Mouse (Mus musculus) liver, postnatal 0 days (tissue): ENCODE measurements around the gene Tmsb4x. TPM values are rescaled to one million over a fixed set of nuclear protein-coding genes. Genes with fewer than 3 reads are reported as not detected.

Experiments
- ATAC-seq: fragments of 200-750 bp; cut with Nextera tagmentation; 2 replicates; pipeline ENCODE4 v1.8.0; 2017; ENCODE audit warnings: mild to moderate bottlenecking, moderate library complexity
- DNase-seq: peaks from one replicate; pipeline ENCODE4 v3.0.0-alpha.2; 2016
- H3K27ac ChIP-seq: fragments of 300-500 bp; sonication (generic); 2 replicates; pipeline ENCODE4 v1.5.1; 2014; ENCODE audit warnings: antibody characterized with exemption, moderate library complexity, mild to moderate bottlenecking, low read depth
- H3K27me3 ChIP-seq: fragments of 300-500 bp; sonication (generic); 2 replicates; pipeline ENCODE4 v1.6.1; 2014; ENCODE audit warnings: low read length, control low read depth, mixed read lengths; ENCODE audit not compliant: insufficient read depth
- H3K36me3 ChIP-seq: fragments of 300-500 bp; sonication (generic); replicated peaks from 2 replicates; pipeline ENCODE4 v1.6.1; 2014; ENCODE audit warnings: mild to moderate bottlenecking, control low read depth, low read length, moderate library complexity, mixed read lengths; ENCODE audit not compliant: insufficient read depth
- H3K4me1 ChIP-seq: fragments of 300-500 bp; sonication (generic); 2 replicates; pipeline ENCODE4 v1.6.1; 2014; ENCODE audit warnings: antibody characterized with exemption, mild to moderate bottlenecking, control low read depth; ENCODE audit not compliant: insufficient read depth
- H3K4me2 ChIP-seq: fragments of 300-500 bp; sonication (generic); 2 replicates; pipeline ENCODE4 v1.6.1; 2014; ENCODE audit warnings: low read depth, mild to moderate bottlenecking, low read length, moderate library complexity, mixed read lengths
- H3K4me3 ChIP-seq: fragments of 300-500 bp; sonication (generic); 2 replicates; pipeline ENCODE4 v1.5.1; 2014; ENCODE audit warnings: low read depth, low read length
- H3K9ac ChIP-seq: fragments of 300-500 bp; sonication (generic); replicated peaks from 2 replicates; pipeline ENCODE4 v1.6.1; 2014; ENCODE audit warnings: mild to moderate bottlenecking, moderate library complexity
- H3K9me3 ChIP-seq: fragments of 300-500 bp; sonication (generic); 2 replicates; pipeline ENCODE4 v1.6.1; 2016; ENCODE audit warnings: mild to moderate bottlenecking, control low read depth, low read length, mixed read lengths
- CTCF ChIP-seq: sonication (generic); IDR thresholded peaks from 2 replicates; pipeline ENCODE4 v1.5.1; 2016; ENCODE audit warnings: antibody characterized with exemption, low read depth
- EP300 ChIP-seq: IDR thresholded peaks from 2 replicates; pipeline ENCODE4 v1.6.1; 2016; ENCODE audit warnings: antibody characterized with exemption, low read depth, mild to moderate bottlenecking
- WGBS: fragments of 180-500 bp; shearing (Covaris S2); extraction: QIAGEN DNeasy Blood & Tissue Kit; methylation state at CpG from one replicate; pipeline ENCODE4 v1.1.7; 2014; ENCODE audit not compliant: insufficient replicate concordance; 5-methylcytosine and 5-hydroxymethylcytosine counted together
- polyA plus RNA-seq: library from polyadenylated mRNA; unstranded; fragments of >200 nt; fragmentation: Nextera tagmentation; extraction: Ambion mirVana; gene quantifications from 2 replicates; pipeline ENCODE4 v1.2.1, GENCODE M21; 2015

Gene Tmsb4x
- polyA plus RNA-seq, 1 experiment from 2014 or later = 1,722 TPM

DNA sequence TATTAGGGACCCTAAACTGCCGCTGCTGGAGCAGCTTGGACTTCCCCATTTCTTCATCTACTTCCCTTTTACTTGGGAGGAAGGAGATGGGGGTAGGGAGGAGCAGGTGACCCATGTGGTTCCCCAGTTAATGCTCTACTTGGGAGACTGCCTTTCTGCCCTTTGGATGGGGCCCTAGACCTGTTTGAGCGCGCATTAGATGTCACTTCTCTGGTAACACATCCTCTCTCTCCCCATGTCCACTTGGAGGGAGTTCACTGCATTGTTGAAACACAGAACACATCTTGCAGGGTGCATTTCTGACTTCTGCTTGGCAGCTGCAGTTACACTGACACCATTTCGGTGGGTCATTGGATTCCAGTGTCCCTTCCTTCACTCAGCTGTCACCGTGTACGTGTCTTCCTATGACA is 1.2 kb upstream of the Tmsb4x start:
- Histone ChIP-seq H3K27me3 (peaks cover 8% of the 10 kb centered on the region; the same call in 1 of the 2 replicates), H3K27ac (peak overlapping the region; percentile 81), H3K4me1 (no peaks in the 10 kb centered on the region), H3K9ac (no peak overlapping the region), H3K9me3 (no peaks in the 10 kb centered on the region), H3K4me3 (peak overlapping the region; percentile 56; the same call in 1 of the 2 replicates), H3K36me3 (no peaks in the 10 kb centered on the region), H3K4me2 (peak overlapping the region; percentile 67)
- ATAC-seq (peak; percentile 57), DNase-seq (peak; percentile 20)
- 21% methylated on average over 6 of the region's 6 CpGs for WGBS
- TF ChIP-seq EP300 = no peak

DNA sequence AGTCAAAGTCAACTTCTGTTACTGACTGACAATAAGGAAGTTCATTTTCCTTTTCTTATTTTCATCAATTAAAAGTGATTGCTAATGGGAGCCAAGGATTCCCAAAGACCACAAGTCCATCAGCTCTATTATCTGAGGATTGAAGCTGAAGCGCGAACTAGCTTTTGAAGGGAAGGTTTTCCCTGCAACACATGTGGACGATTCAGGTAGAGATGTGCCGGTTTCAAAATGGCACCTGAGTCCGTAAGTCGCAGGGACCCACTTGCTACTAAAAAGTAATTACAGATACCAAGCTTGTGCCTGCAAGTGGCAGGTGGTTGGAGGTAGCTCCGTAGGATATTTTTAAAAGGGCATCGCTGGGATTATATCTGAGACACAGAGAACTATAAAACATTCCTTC is 713 bp upstream of the Tmsb4x start:
- TF ChIP-seq CTCF (no peak), EP300 (no peak)
- Histone ChIP-seq H3K9me3 (no peaks in the 10 kb centered on the region), H3K27ac (peak overlapping the region; percentile 81), H3K36me3 (no peaks in the 10 kb centered on the region), H3K4me2 (peak overlapping the region; percentile 67), H3K27me3 (peaks cover 8% of the 10 kb centered on the region; the same call in 1 of the 2 replicates), H3K4me3 (peak overlapping the region; percentile 56), H3K4me1 (no peaks in the 10 kb centered on the region), H3K9ac (no peak overlapping the region)
- DNase-seq (no peak), ATAC-seq (no peak)
- 41% methylated on average over 8 of the region's 8 CpGs for WGBS

DNA sequence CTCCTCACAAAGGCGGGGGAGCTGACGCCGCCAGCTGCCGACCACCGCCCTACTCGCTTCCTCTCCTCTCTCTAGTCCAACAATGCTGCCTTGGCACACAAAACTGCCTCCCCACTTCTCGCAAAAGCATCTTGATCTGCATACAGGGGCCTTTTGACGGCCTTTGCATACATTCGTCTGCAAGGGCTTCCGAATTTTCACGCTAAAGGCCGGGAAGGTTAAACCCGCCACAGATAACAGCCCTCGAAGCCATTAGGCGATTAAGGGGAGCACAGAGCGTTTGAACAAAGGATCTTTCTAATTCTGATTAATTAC is 652 bp downstream of the Tmsb4x start:
- Histone ChIP-seq H3K9ac (peak overlapping the region; percentile 66), H3K4me2 (peak overlapping the region; percentile 67), H3K27me3 (peaks cover 8% of the 10 kb centered on the region; the same call in 1 of the 2 replicates), H3K27ac (peak overlapping the region; percentile 77), H3K4me3 (peak overlapping the region; percentile 56), H3K36me3 (no peaks in the 10 kb centered on the region), H3K9me3 (no peaks in the 10 kb centered on the region), H3K4me1 (no peaks in the 10 kb centered on the region)
- ATAC-seq (no peak), DNase-seq (peak; percentile 15)
- TF ChIP-seq CTCF (no peak), EP300 (no peak)
- WGBS = 19% methylated on average over 16 of the region's 16 CpGs

DNA sequence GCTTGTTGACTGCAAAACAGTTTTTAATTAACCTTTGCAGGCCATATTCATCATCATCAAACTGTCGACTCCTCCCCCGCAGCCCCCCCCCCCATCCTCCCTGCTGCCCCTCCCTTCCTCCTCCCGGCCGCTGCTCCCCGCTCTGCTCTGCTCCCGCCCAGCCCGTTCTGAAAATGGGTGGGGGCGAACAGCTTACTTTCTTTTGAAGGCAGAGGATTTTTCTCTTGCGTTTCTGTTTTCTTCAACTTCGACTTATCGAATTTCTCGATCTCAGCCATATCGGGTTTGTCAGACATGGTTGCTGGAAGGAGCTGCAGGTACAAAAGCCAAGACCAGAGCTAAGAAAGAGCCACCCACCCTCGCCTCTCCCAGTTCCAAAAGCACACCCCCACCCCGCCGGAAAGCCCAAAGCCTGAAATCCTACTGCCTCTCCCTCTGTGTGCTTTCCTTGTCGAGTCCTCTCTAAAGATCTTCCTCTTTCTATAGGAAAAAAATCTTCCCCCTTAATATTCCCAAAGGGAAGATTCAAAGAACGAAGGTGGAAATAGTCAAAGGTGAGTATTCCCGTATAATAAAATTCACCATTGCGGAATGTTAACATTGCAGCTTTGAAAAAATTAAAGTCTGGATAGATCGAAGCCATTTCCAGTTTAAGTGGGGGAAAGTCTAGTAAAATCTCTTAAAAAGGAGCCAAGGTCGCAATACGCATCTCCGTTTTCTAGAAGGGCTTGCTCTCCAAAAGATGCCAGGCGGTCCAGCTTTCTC is 1.2 kb downstream of the Tmsb4x start:
- no peak for TF ChIP-seq EP300
- no peak for TF ChIP-seq CTCF
- Histone ChIP-seq H3K9ac (peak overlapping the region; percentile 66), H3K27ac (peak overlapping the region; percentile 77), H3K36me3 (no peaks in the 10 kb centered on the region), H3K4me3 (peak overlapping the region; percentile 56), H3K4me1 (no peaks in the 10 kb centered on the region), H3K4me2 (peak overlapping the region; percentile 67), H3K9me3 (no peaks in the 10 kb centered on the region), H3K27me3 (peaks cover 8% of the 10 kb centered on the region; the same call in 1 of the 2 replicates)
- ATAC-seq (no peak), DNase-seq (peak; percentile 22)
- 26% methylated on average over 25 of the region's 25 CpGs for WGBS

DNA sequence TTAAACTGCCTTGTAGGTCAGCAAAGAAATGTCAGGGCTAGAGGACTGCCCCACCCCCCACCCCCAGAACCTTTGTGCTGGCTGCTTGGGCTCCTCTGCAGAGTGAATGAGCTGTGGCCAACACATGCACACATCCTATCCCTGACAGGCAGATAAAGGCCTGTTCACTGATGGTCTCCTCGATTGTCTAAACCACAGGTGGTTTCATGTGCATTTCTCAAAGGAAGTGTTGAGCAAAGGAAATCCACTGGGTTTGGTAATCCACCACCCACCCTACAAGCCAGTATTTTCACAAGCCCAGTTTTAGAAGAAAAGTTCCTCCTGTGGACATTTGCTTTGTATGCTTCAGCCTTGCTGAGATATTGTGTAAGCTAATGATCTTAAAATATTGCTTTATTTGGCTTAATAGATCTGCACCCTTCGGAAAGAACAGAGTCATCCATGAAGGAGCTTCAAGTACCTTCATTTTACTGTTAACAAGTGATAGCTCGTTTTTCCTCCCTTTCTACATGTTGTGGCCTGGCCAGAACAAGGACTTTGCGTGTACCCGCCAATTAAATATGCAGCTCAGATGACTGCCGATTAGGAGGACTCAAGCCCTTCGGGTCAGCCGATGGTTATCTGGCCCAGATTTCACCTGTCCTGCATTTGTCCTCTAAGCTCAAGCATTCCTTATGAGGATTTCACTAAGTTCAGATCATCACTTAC is 3.1 kb downstream of the Tmsb4x start:
- Histone ChIP-seq H3K4me2 (peak overlapping the region; percentile 22; the same call in 1 of the 2 replicates), H3K27ac (0 out of 2 replicates have a peak overlapping the region, but pooled peaks have one; percentile 12), H3K36me3 (no peaks in the 10 kb centered on the region), H3K4me1 (no peaks in the 10 kb centered on the region), H3K27me3 (peaks cover 8% of the 10 kb centered on the region; the same call in 1 of the 2 replicates), H3K9ac (no peak overlapping the region; the same call in 1 of the 2 replicates), H3K4me3 (no peak overlapping the region), H3K9me3 (no peaks in the 10 kb centered on the region)
- DNase-seq = peak; percentile 15
- 0 out of 2 replicates have a peak, but pooled peaks have one; percentile 13 for TF ChIP-seq EP300
- TF ChIP-seq CTCF = no peak
- WGBS = 44% methylated on average over 8 of the region's 8 CpGs
- peak; percentile 40 for ATAC-seq

DNA sequence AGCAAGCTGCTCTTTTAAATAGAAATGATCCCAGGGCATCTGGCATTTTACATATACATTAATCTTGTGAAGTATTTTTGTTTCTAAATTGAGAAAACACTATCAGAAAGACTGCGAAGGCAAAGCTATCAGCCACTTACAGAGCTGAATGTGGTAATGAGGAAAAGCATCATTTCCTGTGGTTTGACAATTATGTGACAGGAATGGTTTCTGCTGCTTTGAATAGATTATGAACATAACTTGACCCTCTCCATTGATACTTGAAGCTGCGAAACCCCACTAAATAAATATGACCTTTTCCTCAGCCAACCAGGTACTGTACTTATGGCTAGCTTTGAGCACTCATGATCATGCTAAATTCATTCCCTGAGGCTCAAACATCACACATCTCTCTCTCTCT is 7.8 kb downstream of the Tmsb4x start:
- ATAC-seq = no peak
- 0 out of 2 replicates have a peak, but pooled peaks cover 3% of the 10 kb centered on the region for H3K27me3 ChIP-seq
- no peaks in the 10 kb centered on the region for H3K4me1 ChIP-seq
- no peaks in the 10 kb centered on the region for H3K36me3 ChIP-seq
- H3K9me3 ChIP-seq = no peaks in the 10 kb centered on the region
- no peak overlapping the region for H3K27ac ChIP-seq
- TF ChIP-seq EP300 (no peak), CTCF (no peak)
- no peak overlapping the region for H3K4me2 ChIP-seq
- H3K9ac ChIP-seq = no peak overlapping the region
- no peak overlapping the region for H3K4me3 ChIP-seq
- DNase-seq = no peak
- WGBS = 40% methylated on average over 2 of the region's 2 CpGs
